8 mouse cellular contexts compared by ENCODE assay signal in genomic region chr3:65973501-65974231, GRCm38 (mm10). TPM values are rescaled to one million over a fixed set of nuclear protein-coding genes. Genes with fewer than 3 reads are reported as not detected.
A peak's percentile ranks its signal among the peaks of the same experiment; 100 is the strongest.
DNase-seq lines count a peak whose midpoint lies in the region; ATAC-seq and TF ChIP-seq lines count a peak whose summit lies in the region.

No protein-coding gene starts in this region.

- peak overlapping the region; percentile 97 for H3K27ac ChIP-seq in heart, embryonic 10.5 days
- H3K27ac ChIP-seq in ES-Bruce4 (ENCODE audit: insufficient read depth, low read length): peak overlapping the region; percentile 97
- peak overlapping the region; percentile 97 for H3K27ac ChIP-seq in forebrain, embryonic 16.5 days (ENCODE audit: low read length)
- peak overlapping the region; percentile 100 for H3K27ac ChIP-seq in lung, postnatal 0 days (ENCODE audit: low read length)

- 30% methylated on average over 8 of the region's 8 CpGs for WGBS in heart, embryonic 10.5 days
- 27% methylated on average over 8 of the region's 8 CpGs for WGBS in forebrain, embryonic 16.5 days
- WGBS in lung, postnatal 0 days: 16% methylated on average over 8 of the region's 8 CpGs

- H3K4me3 ChIP-seq in heart, embryonic 10.5 days: peak overlapping the region; percentile 71
- peak overlapping the region; percentile 97 for H3K4me3 ChIP-seq in ES-Bruce4 (ENCODE audit: low read depth, low read length)
- H3K4me3 ChIP-seq in forebrain, embryonic 16.5 days (replicated peaks; ENCODE audit: low read length): peak overlapping the region; percentile 62
- H3K4me3 ChIP-seq in lung, postnatal 0 days (ENCODE audit: low read depth, low read length): peak overlapping the region; percentile 60

- no peak for TF ChIP-seq POLR2A in ES-Bruce4 (IDR thresholded peaks at IDR 0.05; ENCODE audit: insufficient read depth, low read length)

- no peak for TF ChIP-seq CTCF in ES-Bruce4 (IDR thresholded peaks at IDR 0.05; ENCODE audit: low read depth, low read length)
- TF ChIP-seq CTCF in lung, postnatal 0 days (IDR thresholded peaks at IDR 0.05): no peak

- DNase-seq in heart, embryonic 10.5 days (ENCODE audit: low spot score): no peak
- DNase-seq in heart, adult 11 months: no peak
- DNase-seq in lung, postnatal 0 days (ENCODE audit: low spot score): peak; percentile 72
- no peak for DNase-seq in natural killer cell, adult 2 months (ENCODE audit: low spot score in 2 of 2)
- no peak for DNase-seq in urinary bladder, postnatal 10 days (ENCODE audit: low spot score)
- DNase-seq in adrenal gland, adult (ENCODE audit: inconsistent age in 2 of 2, low spot score in 1 of 2): no peak

- ATAC-seq in forebrain, embryonic 16.5 days: no peak
- no peak for ATAC-seq in lung, postnatal 0 days

- no peak for TF ChIP-seq EP300 in ES-Bruce4 (IDR thresholded peaks at IDR 0.05; ENCODE audit: insufficient read depth, low read depth, low read length)
- TF ChIP-seq EP300 in lung, postnatal 0 days (IDR thresholded peaks at IDR 0.05): peak; percentile 26; the same call in 1 of the 2 replicates

- no peaks in the 10 kb centered on the region for H3K9me3 ChIP-seq in heart, embryonic 10.5 days
- H3K9me3 ChIP-seq in ES-Bruce4 (replicated peaks; ENCODE audit: control insufficient read depth, insufficient read depth, low read length, poor library complexity, severe bottlenecking): no peaks in the 10 kb centered on the region
- no peaks in the 10 kb centered on the region for H3K9me3 ChIP-seq in forebrain, embryonic 16.5 days (ENCODE audit: control insufficient read depth, low read length)
- no peaks in the 10 kb centered on the region for H3K9me3 ChIP-seq in lung, postnatal 0 days (ENCODE audit: low read length)

- no peaks in the 10 kb centered on the region for H3K36me3 ChIP-seq in heart, embryonic 10.5 days
- no peaks in the 10 kb centered on the region for H3K36me3 ChIP-seq in ES-Bruce4 (ENCODE audit: control insufficient read depth, insufficient read depth, low read length, poor library complexity, severe bottlenecking)
- H3K36me3 ChIP-seq in forebrain, embryonic 16.5 days (ENCODE audit: control insufficient read depth, insufficient read depth): no peaks in the 10 kb centered on the region
- no peaks in the 10 kb centered on the region for H3K36me3 ChIP-seq in lung, postnatal 0 days (ENCODE audit: insufficient read depth, low read length)

- H3K27me3 ChIP-seq in heart, embryonic 10.5 days (ENCODE audit: insufficient read depth, poor library complexity, severe bottlenecking): no peaks in the 10 kb centered on the region
- H3K27me3 ChIP-seq in ES-Bruce4 (ENCODE audit: control insufficient read depth, insufficient read depth, low read length, poor library complexity, severe bottlenecking): no peaks in the 10 kb centered on the region
- no peaks in the 10 kb centered on the region for H3K27me3 ChIP-seq in forebrain, embryonic 16.5 days (replicated peaks; ENCODE audit: control insufficient read depth, insufficient read depth, low read length)
- no peaks in the 10 kb centered on the region for H3K27me3 ChIP-seq in lung, postnatal 0 days (replicated peaks; ENCODE audit: insufficient read depth, low read length)

- H3K9ac ChIP-seq in ES-Bruce4 (ENCODE audit: low read depth, poor library complexity, severe bottlenecking): peak overlapping the region; percentile 68
- H3K9ac ChIP-seq in forebrain, embryonic 16.5 days (replicated peaks; ENCODE audit: low read depth, low read length): peak overlapping the region; percentile 80
- H3K9ac ChIP-seq in lung, postnatal 0 days (replicated peaks; ENCODE audit: low read depth): peak overlapping the region; percentile 86

- H3K4me2 ChIP-seq in forebrain, embryonic 16.5 days (ENCODE audit: low read length): peak overlapping the region; percentile 79
- peak overlapping the region; percentile 71 for H3K4me2 ChIP-seq in lung, postnatal 0 days (replicated peaks; ENCODE audit: low read depth, low read length)

- peaks cover 22% of the 10 kb centered on the region for H3K4me1 ChIP-seq in heart, embryonic 10.5 days
- peaks cover 3% of the 10 kb centered on the region for H3K4me1 ChIP-seq in ES-Bruce4 (ENCODE audit: control insufficient read depth, insufficient read depth, low read length)
- peaks cover 17% of the 10 kb centered on the region for H3K4me1 ChIP-seq in forebrain, embryonic 16.5 days (replicated peaks; ENCODE audit: control insufficient read depth, insufficient read depth, low read length)
- peaks cover 7% of the 10 kb centered on the region; the same call in 1 of the 2 replicates for H3K4me1 ChIP-seq in lung, postnatal 0 days (ENCODE audit: insufficient read depth, low read depth, low read length)

RNA-seq across cellular contexts. Expression of gene Ccnl1, which starts 15.6 kb away (rescaled TPM):
- polyA plus RNA-seq in heart, embryonic 10.5 days (2016; fragmentation: Nextera tagmentation; extraction: Ambion mirVana): 78.4 and 85.9 TPM in 2 replicates
- 115 and 117 TPM in 2 replicates for polyA plus RNA-seq in ES-Bruce4 (2011; ENCODE audit: insufficient read depth, insufficient read length, low read depth, missing spikeins)
- 78.0 and 96.6 TPM in 2 replicates for polyA plus RNA-seq in forebrain, embryonic 16.5 days (2015; fragmentation: Nextera tagmentation; extraction: Ambion mirVana)
- polyA plus RNA-seq in lung, postnatal 0 days (2015; fragmentation: Nextera tagmentation; extraction: Ambion mirVana): 94.5 and 99.4 TPM in 2 replicates
